Mouse (Mus musculus): ENCODE data around the gene Gm6370. TPM values are rescaled to one million over a fixed set of nuclear protein-coding genes. Genes with fewer than 3 reads are reported as not detected.

The Gm6370 gene
- total RNA-seq, 2 experiments from 2014 or later, result not detected

Other genes with a start within 250 kb of the Gm6370 start
- under 1 TPM; 0.82 to 0.91 TPM for gene Wasf3, start 106.4 kb upstream of the Gm6370 start, total RNA-seq (2021)
- gene Gm6408, start 9.4 kb upstream of the Gm6370 start, total RNA-seq (2021), result not detected
- not detected for gene 4930449I24Rik, start 11.0 kb downstream of the Gm6370 start, total RNA-seq (2021)
- gene Gm3402, start 22.8 kb downstream of the Gm6370 start, total RNA-seq (2021), result not detected
- not detected for gene Gm3404, start 34.4 kb downstream of the Gm6370 start, total RNA-seq (2021)
- not detected for gene Gm3409, start 46.3 kb downstream of the Gm6370 start, total RNA-seq (2021)
- gene Gm3415, start 64.8 kb downstream of the Gm6370 start, total RNA-seq (2021), result not detected
- not detected for gene Gpr12, start 93.9 kb downstream of the Gm6370 start, total RNA-seq (2021)

All from gastrocnemius, postnatal 36 days (tissue).